ENCODE assay signal across 19 mouse cellular contexts in the genomic region with DNA sequence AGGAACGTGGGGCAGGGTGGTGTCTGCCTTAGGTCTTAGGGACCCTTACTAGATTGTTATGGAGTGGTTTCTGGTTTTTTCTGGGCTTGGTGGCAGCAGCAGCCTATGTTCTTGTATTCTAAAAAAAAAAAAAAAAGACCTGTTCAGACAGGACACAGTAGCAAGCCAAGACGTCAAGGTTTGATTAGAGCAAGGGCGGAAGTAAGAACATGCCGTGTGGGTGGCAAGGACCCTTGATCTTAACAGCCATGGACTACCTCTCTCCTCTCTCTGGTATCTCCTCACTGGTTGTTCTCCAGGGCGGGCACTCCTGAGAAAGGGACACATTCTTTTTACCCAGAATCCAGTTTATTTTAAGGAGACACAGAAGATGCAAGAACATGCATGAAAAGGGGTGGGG. TPM values are rescaled to one million over a fixed set of nuclear protein-coding genes. Genes with fewer than 3 reads are reported as not detected.
"Had no signal": no experiment of that assay in that cellular context is flagged by ENCODE, and none has a peak within 500 bp of the region (broad histone marks: within the 10 kb centered on the region; RNA-seq: fewer than 3 reads in every experiment).

No protein-coding gene starts in this region.

- H3K27me3 ChIP-seq: limb, embryonic 13.5 days; liver, embryonic 12.5 days; liver, embryonic 15.5 days had no signal

- ATAC-seq: liver, embryonic 12.5 days had no signal

- DNase-seq: layer of hippocampus, adult 9-11 months; liver; lung, adult 2 months; midbrain, embryonic 14.5 days; thymus, adult 18-20 months had no signal

- H3K4me1 ChIP-seq: limb, embryonic 13.5 days; liver, embryonic 15.5 days had no signal

- H3K36me3 ChIP-seq: limb, embryonic 10.5 days; limb, embryonic 13.5 days; liver, embryonic 12.5 days; liver, embryonic 15.5 days had no signal

- H3K4me2 ChIP-seq: limb, embryonic 13.5 days; liver, embryonic 12.5 days; liver, embryonic 15.5 days; midbrain, embryonic 11.5 days had no signal

- H3K4me3 ChIP-seq: layer of hippocampus, adult 2 months; limb, embryonic 10.5 days; limb, embryonic 13.5 days; liver, embryonic 12.5 days; liver, embryonic 15.5 days had no signal

- H3K9me3 ChIP-seq: limb, embryonic 10.5 days; limb, embryonic 13.5 days; liver, embryonic 12.5 days; liver, embryonic 15.5 days had no signal

- H3K27ac ChIP-seq: kidney, postnatal 0 days; layer of hippocampus, adult 2 months; limb, embryonic 10.5 days; limb, embryonic 13.5 days; liver, embryonic 12.5 days; liver, embryonic 15.5 days had no signal

- H3K9ac ChIP-seq: limb, embryonic 13.5 days; liver, embryonic 12.5 days; liver, embryonic 15.5 days had no signal

RNA-seq across cellular contexts. Expression of a gene that starts 10.3 kb away (rescaled TPM):
- total RNA-seq: left cerebral cortex, adult 18-20 months; megakaryocyte progenitor cell, adult 5-6 weeks; megakaryocyte-erythroid progenitor cell, adult 5-6 weeks had no signal
- polyA plus RNA-seq: limb, embryonic 10.5 days; limb, embryonic 13.5 days; liver, embryonic 12.5 days; liver, embryonic 15.5 days; midbrain, embryonic 11.5 days; midbrain, embryonic 14.5 days; neural tube, embryonic 11.5 days; small intestine, adult 2 months; stomach, embryonic 16.5 days; urinary bladder, adult 2 months had no signal
